In the genomic region with DNA sequence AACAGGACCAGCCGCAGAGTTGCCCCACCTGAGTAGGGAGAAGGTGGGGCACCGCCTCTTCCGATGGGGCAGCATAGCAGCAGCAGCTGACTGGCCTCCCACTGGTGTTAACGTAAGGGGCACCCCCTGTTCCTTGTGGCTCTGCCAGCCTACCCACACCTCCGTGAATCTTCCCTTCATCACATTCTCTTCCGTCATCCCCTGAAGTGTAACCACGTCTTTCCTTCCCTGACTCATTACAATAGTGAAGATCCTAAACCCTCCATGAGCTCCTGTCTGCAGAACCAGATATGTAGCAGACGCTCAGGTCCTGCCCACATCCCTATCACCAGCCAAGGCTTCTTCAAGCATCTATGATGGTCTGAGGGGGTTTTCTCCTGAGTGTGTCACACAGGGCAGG, we compare ENCODE assay signal across 25 mouse cellular contexts. TPM values are rescaled to one million over a fixed set of nuclear protein-coding genes. Genes with fewer than 3 reads are reported as not detected.
A peak's percentile ranks its signal among the peaks of the same experiment; 100 is the strongest.
DNase-seq lines count a peak whose midpoint lies in the region; ATAC-seq and TF ChIP-seq lines count a peak whose summit lies in the region.
"Had no signal": no experiment of that assay in that cellular context is flagged by ENCODE, and none has a peak within 500 bp of the region (broad histone marks: within the 10 kb centered on the region; RNA-seq: fewer than 3 reads in every experiment).

No protein-coding gene starts in this region.

- no peaks in the 10 kb centered on the region for H3K36me3 ChIP-seq in megakaryocyte, embryonic 14.5 days (replicated peaks; ENCODE audit: low read length)
- H3K36me3 ChIP-seq: embryonic facial prominence, embryonic 10.5 days; embryonic facial prominence, embryonic 12.5 days; forebrain, embryonic 15.5 days; G1E had no signal

- no peaks in the 10 kb centered on the region for H3K27me3 ChIP-seq in megakaryocyte, embryonic 14.5 days (replicated peaks)
- H3K27me3 ChIP-seq: CH12.LX; embryonic facial prominence, embryonic 12.5 days; forebrain, embryonic 13.5 days; forebrain, embryonic 15.5 days; Patski had no signal

- intact Hi-C loops in gastrocnemius, adult 2 months (cut with DNase I), result no loop called here

- peak overlapping the region; percentile 86 for H3K27ac ChIP-seq in gastrocnemius, adult 2 months
- H3K27ac ChIP-seq: embryonic facial prominence, embryonic 10.5 days; embryonic facial prominence, embryonic 12.5 days; forebrain, embryonic 15.5 days had no signal

- TF ChIP-seq CTCF in gastrocnemius, adult 2 months (IDR thresholded peaks at IDR 0.05), result no peak

- no peak for DNase-seq in gastrocnemius, adult 2 months
- DNase-seq in gastrocnemius, adult 18-20 months (ENCODE audit: low spot score), result no peak
- peak; percentile 63 for DNase-seq in brain, adult 2 months (ENCODE audit: low read depth, low spot score)
- DNase-seq in urinary bladder, postnatal 10 days (ENCODE audit: low spot score), result no peak
- no peak for DNase-seq in kidney, postnatal 10 days
- DNase-seq: adrenal gland, adult 8-10 months; adrenal gland, postnatal 14 days; adrenal gland, postnatal 36 days; cerebellum, adult 11-12 months; cerebellum, adult 2 months; cerebellum, adult 9-10 months; cerebellum, postnatal 10 days; cerebellum, postnatal 25 days; forebrain, postnatal 0 days had no signal

- no peaks in the 10 kb centered on the region for H3K9me3 ChIP-seq in megakaryocyte, embryonic 14.5 days
- H3K9me3 ChIP-seq: embryonic facial prominence, embryonic 10.5 days; embryonic facial prominence, embryonic 12.5 days; forebrain, embryonic 13.5 days; forebrain, embryonic 15.5 days; G1E had no signal

- no peak for ATAC-seq in megakaryocyte, adult 5-6 weeks (ENCODE audit: poor library complexity, severe bottlenecking)
- peak; percentile 15 for ATAC-seq in CD4-positive, CD25-positive, alpha-beta regulatory T cell, adult 4 months
- ATAC-seq: activated CD4-positive, CD25-positive, alpha-beta regulatory T cell, adult 4 months; Patski had no signal

- peaks cover 78% of the 10 kb centered on the region for H3K4me1 ChIP-seq in megakaryocyte, embryonic 14.5 days
- H3K4me1 ChIP-seq: embryonic facial prominence, embryonic 10.5 days; embryonic facial prominence, embryonic 12.5 days had no signal

- H3K4me3 ChIP-seq in gastrocnemius, adult 2 months, result no peak overlapping the region
- peak overlapping the region; percentile 78 for H3K4me3 ChIP-seq in megakaryocyte, embryonic 14.5 days (replicated peaks)
- H3K4me3 ChIP-seq: embryonic facial prominence, embryonic 10.5 days; embryonic facial prominence, embryonic 12.5 days; forebrain, embryonic 13.5 days; forebrain, embryonic 15.5 days had no signal

RNA-seq across cellular contexts. Expression of a gene that starts 51.6 kb away (rescaled TPM):
- 10 to 100 TPM; 34.1 to 58.6 TPM for total RNA-seq in gastrocnemius, adult 2 months (2021)
- 10 to 100 TPM; 43.7 to 52.6 TPM for total RNA-seq in gastrocnemius, adult 18-20 months (2021)
- 3.0 and 6.9 TPM in 2 replicates for polyA plus RNA-seq in megakaryocyte, embryonic 14.5 days (2012; ENCODE audit: insufficient read depth, low replicate concordance)
- total RNA-seq in megakaryocyte, adult 5-6 weeks (2015), result 31.2 and 33.7 TPM in 2 replicates
- 29.2 and 35.5 TPM in 2 replicates for total RNA-seq in megakaryocyte, adult 5-6 weeks (2017)
- polyA plus RNA-seq in CD4-positive, CD25-positive, alpha-beta regulatory T cell, adult 4 months (2017; shearing (Covaris generic)), result 10 to 100 TPM; 20.9 to 27.9 TPM
